Mouse (Mus musculus) midbrain, embryonic 13.5 days (tissue): ENCODE measurements around the gene Hist1h2ae. TPM values are rescaled to one million over a fixed set of nuclear protein-coding genes. Genes with fewer than 3 reads are reported as not detected.
"Not testable (repeated sequence)": the region's sequence is repeated elsewhere in the genome, so short reads cannot be mapped to it uniquely, and the experiment has no call there.

Experiments
- ATAC-seq: fragments of 200-750 bp; cut with Nextera tagmentation; 2 replicates; pipeline ENCODE4 v1.8.0; 2017; ENCODE audit warnings: mild to moderate bottlenecking, moderate TSS enrichment, moderate library complexity
- H3K27ac ChIP-seq: fragments of 300-500 bp; sonication (generic); 2 replicates; pipeline ENCODE4 v1.5.1; 2015; ENCODE audit warnings: inconsistent platforms, mild to moderate bottlenecking, moderate library complexity
- H3K27me3 ChIP-seq: fragments of 300-500 bp; sonication (generic); 2 replicates; pipeline ENCODE4 v1.6.1; 2015; ENCODE audit warnings: mild to moderate bottlenecking, inconsistent platforms
- H3K36me3 ChIP-seq: fragments of 300-500 bp; sonication (generic); 2 replicates; pipeline ENCODE4 v1.6.1; 2015; ENCODE audit warnings: mild to moderate bottlenecking, inconsistent platforms
- H3K4me1 ChIP-seq: fragments of 300-500 bp; sonication (generic); replicated peaks from 2 replicates; pipeline ENCODE4 v1.6.1; 2015; ENCODE audit warnings: inconsistent platforms
- H3K4me2 ChIP-seq: fragments of 300-500 bp; sonication (generic); replicated peaks from 2 replicates; pipeline ENCODE4 v1.6.1; 2015; ENCODE audit warnings: moderate library complexity, mild to moderate bottlenecking, inconsistent platforms
- H3K4me3 ChIP-seq: fragments of 300-500 bp; sonication (generic); replicated peaks from 2 replicates; pipeline ENCODE4 v1.5.1; 2015; ENCODE audit warnings: mild to moderate bottlenecking, inconsistent platforms
- H3K9ac ChIP-seq: fragments of 300-500 bp; sonication (generic); replicated peaks from 2 replicates; pipeline ENCODE4 v1.6.1; 2015; ENCODE audit warnings: mild to moderate bottlenecking, inconsistent platforms
- H3K9me3 ChIP-seq: fragments of 300-500 bp; sonication (generic); 2 replicates; pipeline ENCODE4 v1.6.1; 2016; ENCODE audit warnings: mild to moderate bottlenecking, inconsistent platforms
- WGBS: fragments of 180-500 bp; shearing (Covaris S2); methylation state at CpG from one replicate; pipeline ENCODE4 v1.1.7; 2015; 5-methylcytosine and 5-hydroxymethylcytosine counted together
- polyA plus RNA-seq: library from polyadenylated mRNA; unstranded; fragments of >200 nt; fragmentation: Nextera tagmentation; extraction: Ambion mirVana; gene quantifications from 2 replicates; pipeline ENCODE4 v1.2.1, GENCODE M21; 2015

Gene Hist1h2ae
- polyA plus RNA-seq, 1 experiment from 2014 or later: 53.6 TPM

GRCm38 (mm10) chr13:23554925-23555838 is 15.8 kb downstream of the Hist1h2ae start:
- Histone ChIP-seq H3K4me2 (peak overlapping the region; percentile 100), H3K9ac (peak overlapping the region; percentile 78), H3K27ac (peak overlapping the region; percentile 91), H3K4me3 (peak overlapping the region; percentile 55), H3K36me3 (no peaks in the 10 kb centered on the region), H3K27me3 (no peaks in the 10 kb centered on the region), H3K4me1 (peaks cover 36% of the 10 kb centered on the region), H3K9me3 (no peaks in the 10 kb centered on the region)
- under 1% methylated on average over 53 of the region's 54 CpGs for WGBS
- ATAC-seq: peak; percentile 77

DNA sequence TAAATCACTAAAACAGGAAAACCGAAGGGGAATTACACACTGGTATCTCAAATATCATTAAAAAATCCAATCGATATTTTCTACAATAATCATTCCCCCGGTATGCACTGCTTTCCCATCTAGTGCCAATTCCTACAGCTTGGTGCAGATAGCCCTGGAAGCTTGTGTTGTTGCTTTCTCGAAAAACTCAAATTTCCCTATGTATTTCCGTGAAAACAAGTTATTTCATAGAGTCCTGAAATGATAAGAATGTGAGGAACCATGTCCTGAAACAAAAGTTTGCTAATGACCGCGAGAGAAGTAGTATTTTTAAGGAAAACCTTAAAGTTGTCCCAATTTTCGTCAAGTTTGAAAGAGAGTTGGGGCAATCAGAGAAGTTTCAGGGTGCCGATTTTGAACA is 16.6 kb downstream of the Hist1h2ae start:
- ATAC-seq: no peak
- Histone ChIP-seq H3K4me1 (peaks cover 36% of the 10 kb centered on the region), H3K4me3 (peak overlapping the region; percentile 55), H3K27ac (peak overlapping the region; percentile 91), H3K9ac (peak overlapping the region; percentile 78), H3K27me3 (no peaks in the 10 kb centered on the region), H3K9me3 (no peaks in the 10 kb centered on the region), H3K4me2 (peak overlapping the region; percentile 100), H3K36me3 (no peaks in the 10 kb centered on the region)
- 25% methylated on average over 9 of the region's 9 CpGs for WGBS

- Histone ChIP-seq H3K27me3 (no peaks in the 10 kb centered on the region), H3K9me3 (no peaks in the 10 kb centered on the region), H3K4me3 (no peak within 1 kb of the TSS), H3K27ac (peak within 1 kb of the TSS; percentile 91), H3K9ac (no peak within 1 kb of the TSS), H3K4me2 (0 out of 2 replicates have a peak within 1 kb of the TSS, but pooled peaks have one; percentile 65), H3K4me1 (peaks cover 36% of the 10 kb centered on the region), H3K36me3 (no peaks in the 10 kb centered on the region)
- ATAC-seq: no peak
Measured at GRCm38 (mm10) chr13:23552962-23553361, 18.1 kb downstream of the Hist1h2ae start, which contains the start of gene Hist1h1d. Gene Hist1h1d, plus strand, starts transcription at chr13:23553262.

DNA sequence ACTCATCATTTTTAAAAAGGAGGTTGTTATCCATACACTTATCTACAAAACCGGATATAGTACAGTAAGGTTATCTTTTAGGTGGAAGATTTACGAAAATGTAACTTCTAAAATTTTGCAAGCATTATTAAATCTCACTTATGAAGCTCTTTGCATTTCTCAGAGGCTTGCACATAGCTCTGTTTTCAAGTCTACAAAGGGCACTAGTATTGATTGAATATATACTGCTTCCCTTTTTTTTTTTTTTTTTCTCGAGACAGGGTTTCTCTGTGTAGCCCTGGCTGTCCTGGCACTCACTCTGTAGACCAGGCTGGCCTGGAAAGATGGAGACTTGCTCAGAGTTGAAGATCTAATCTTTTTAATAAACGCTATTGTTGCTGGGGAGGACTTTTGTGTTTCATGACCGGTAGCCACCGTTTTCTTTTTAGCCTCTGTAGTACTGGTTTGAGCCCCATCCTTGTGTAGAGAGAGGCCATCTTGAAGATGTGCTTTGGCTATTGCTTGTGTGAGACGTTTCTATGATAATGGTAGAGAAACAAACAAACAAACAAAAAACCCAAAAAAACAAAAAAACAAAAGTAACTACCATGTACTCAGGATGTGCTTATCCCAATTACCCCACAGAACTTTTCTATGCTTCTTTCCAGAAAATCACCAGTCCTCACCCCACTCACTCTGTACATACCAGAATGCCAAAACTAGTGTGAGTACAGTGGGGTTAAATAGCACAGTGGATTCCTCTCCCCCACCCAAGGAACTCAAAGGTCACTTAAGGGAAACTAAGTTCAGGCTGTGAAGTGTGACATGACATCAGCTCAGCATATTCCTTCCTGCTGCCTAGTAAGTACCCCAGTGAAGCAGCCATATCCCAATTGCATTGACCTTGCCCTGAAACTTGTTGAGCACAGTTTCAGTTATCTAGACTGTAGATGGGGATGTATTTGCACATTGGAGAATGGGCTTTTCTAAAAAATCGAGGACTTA is 18.8 kb downstream of the Hist1h2ae start:
- Histone ChIP-seq H3K4me3 (peak overlapping the region; percentile 47), H3K9me3 (no peaks in the 10 kb centered on the region), H3K27ac (peak overlapping the region; percentile 90), H3K27me3 (no peaks in the 10 kb centered on the region), H3K4me2 (peak overlapping the region; percentile 65), H3K9ac (peak overlapping the region; percentile 59; the same call in 1 of the 2 replicates), H3K36me3 (no peaks in the 10 kb centered on the region), H3K4me1 (peaks cover 36% of the 10 kb centered on the region)
- 53% methylated on average over 8 of the region's 8 CpGs for WGBS
- ATAC-seq: no peak; the same call in 1 of the 2 replicates

GRCm38 (mm10) chr13:23551146-23551834 is 19.7 kb downstream of the Hist1h2ae start, which contains the start of gene Hist1h4f:
Gene Hist1h4f, minus strand, starts transcription at chr13:23551648.
- under 1% methylated on average over 47 of the region's 47 CpGs for WGBS
- not testable (repeated sequence) for H3K9me3 ChIP-seq, H3K36me3 ChIP-seq, H3K27me3 ChIP-seq
- peak within 1 kb of the TSS; percentile 65 for H3K4me2 ChIP-seq
- H3K27ac ChIP-seq: peak within 1 kb of the TSS; percentile 90
- H3K4me1 ChIP-seq: peaks cover 31% of the 10 kb centered on the region
- H3K4me3 ChIP-seq: peak within 1 kb of the TSS; percentile 47
- peak within 1 kb of the TSS; percentile 59 for H3K9ac ChIP-seq
- peak; percentile 89 for ATAC-seq

DNA sequence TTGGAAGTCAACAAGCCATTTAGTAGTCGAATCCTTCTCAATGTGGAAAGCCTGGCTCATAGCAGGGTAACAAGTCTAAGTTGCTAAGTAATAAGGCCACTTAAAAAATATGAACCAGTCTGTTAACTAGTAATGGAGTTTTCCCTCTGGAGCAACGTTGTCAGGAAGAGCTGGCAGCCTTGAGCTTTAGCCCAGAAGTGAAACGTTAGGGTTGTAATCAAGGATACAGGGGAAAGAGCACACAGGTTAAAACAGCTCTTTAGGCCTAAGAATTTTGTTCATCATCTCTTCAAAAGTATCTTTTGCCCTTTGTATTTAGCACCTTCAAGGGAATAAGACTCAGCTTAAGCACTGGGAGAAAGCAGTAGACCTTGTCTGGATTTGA is 20.3 kb downstream of the Hist1h2ae start:
- H3K9me3 ChIP-seq: no peaks in the 10 kb centered on the region
- no peaks in the 10 kb centered on the region for H3K27me3 ChIP-seq
- peak overlapping the region; percentile 90 for H3K27ac ChIP-seq
- H3K9ac ChIP-seq: peak overlapping the region; percentile 59
- peak overlapping the region; percentile 65 for H3K4me2 ChIP-seq
- no peak for ATAC-seq
- no peaks in the 10 kb centered on the region for H3K36me3 ChIP-seq
- peaks cover 30% of the 10 kb centered on the region for H3K4me1 ChIP-seq
- 5% methylated on average over 3 of the region's 3 CpGs for WGBS
- peak overlapping the region; percentile 47 for H3K4me3 ChIP-seq

DNA sequence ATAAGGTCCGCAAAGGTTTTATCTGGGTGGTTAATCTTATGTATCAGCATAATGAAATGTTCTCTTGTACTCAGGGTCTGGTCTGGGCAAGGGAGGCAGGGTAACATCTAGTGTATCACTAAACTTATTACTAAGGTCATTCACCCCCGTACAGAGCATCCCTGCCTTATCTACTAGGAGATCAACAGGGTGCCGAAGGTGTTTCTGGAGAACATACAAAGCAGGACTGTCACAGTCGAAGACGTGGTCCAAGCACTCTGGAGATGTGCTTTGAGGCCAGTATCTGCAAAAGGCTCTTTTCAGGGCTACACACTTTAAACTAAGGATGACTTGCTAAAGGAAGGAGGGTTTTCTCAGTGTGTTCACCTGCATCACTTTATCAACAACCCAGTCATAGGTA is 24.3 kb downstream of the Hist1h2ae start:
- Histone ChIP-seq H3K4me1 (peaks cover 16% of the 10 kb centered on the region), H3K9me3 (no peaks in the 10 kb centered on the region), H3K9ac (no peak overlapping the region), H3K27ac (no peak overlapping the region), H3K36me3 (no peaks in the 10 kb centered on the region), H3K4me2 (no peak overlapping the region), H3K27me3 (no peaks in the 10 kb centered on the region), H3K4me3 (no peak overlapping the region)
- no peak for ATAC-seq
- WGBS: 82% methylated on average over 5 of the region's 5 CpGs

- peak overlapping the region; percentile 76; the same call in 1 of the 2 replicates for H3K9ac ChIP-seq
- H3K4me1 ChIP-seq, H3K36me3 ChIP-seq, H3K9me3 ChIP-seq, H3K27me3 ChIP-seq, ATAC-seq: not testable (repeated sequence)
- peak overlapping the region; percentile 50 for H3K4me3 ChIP-seq
- WGBS: 0% methylated on average over 14 of the region's 14 CpGs
- H3K27ac ChIP-seq: peak overlapping the region; percentile 93
- H3K4me2 ChIP-seq: peak overlapping the region; percentile 51
Measured at GRCm38 (mm10) chr13:23544787-23545120, 26.3 kb downstream of the Hist1h2ae start.

DNA sequence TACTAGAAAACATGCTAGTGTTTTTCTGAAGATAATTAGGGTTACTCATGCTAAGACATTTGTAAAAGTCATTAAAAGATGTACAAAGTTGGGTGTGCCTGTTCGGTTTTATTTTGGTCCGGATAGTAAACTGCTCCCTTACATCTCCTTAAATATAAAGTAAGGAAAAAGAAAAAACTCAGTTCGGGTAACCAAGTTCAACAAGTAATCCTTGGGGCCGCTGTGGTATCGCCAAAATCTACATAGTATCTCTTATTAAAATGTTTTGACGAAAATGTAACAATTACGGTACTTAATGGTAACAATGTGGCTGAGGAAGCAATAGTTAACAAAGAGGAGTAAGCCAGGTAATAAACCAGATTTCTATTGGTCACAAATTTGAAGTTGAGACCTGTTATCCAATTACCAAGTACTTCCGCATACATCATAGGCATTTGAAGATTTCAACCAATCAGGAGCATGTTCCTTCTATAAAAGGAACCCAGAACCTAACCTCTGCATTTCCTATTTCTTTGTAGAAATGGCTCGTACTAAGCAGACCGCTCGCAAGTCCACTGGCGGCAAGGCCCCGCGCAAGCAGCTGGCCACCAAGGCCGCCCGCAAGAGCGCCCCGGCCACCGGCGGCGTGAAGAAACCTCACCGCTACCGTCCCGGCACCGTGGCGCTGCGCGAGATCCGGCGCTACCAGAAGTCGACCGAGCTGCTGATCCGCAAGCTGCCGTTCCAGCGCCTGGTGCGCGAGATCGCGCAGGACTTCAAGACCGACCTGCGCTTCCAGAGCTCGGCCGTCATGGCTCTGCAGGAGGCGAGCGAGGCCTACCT is 26.8 kb downstream of the Hist1h2ae start, which contains the start of gene Hist1h3f:
Gene Hist1h3f (plus strand): TSS at position 88 of the 822 bp plus-strand sequence.
- Histone ChIP-seq H3K4me2 (peak within 1 kb of the TSS; percentile 72), H3K36me3 (no peaks in the 10 kb centered on the region), H3K4me1 (peaks cover 8% of the 10 kb centered on the region), H3K4me3 (peak within 1 kb of the TSS; percentile 50), H3K9ac (peak within 1 kb of the TSS; percentile 76), H3K9me3 (no peaks in the 10 kb centered on the region), H3K27ac (peak within 1 kb of the TSS; percentile 93), H3K27me3 (no peaks in the 10 kb centered on the region)
- WGBS: under 1% methylated on average over 30 of the region's 45 CpGs
- ATAC-seq: peak; percentile 96

- ATAC-seq: peak; percentile 91
- not testable (repeated sequence) for H3K36me3 ChIP-seq, H3K9me3 ChIP-seq, H3K4me1 ChIP-seq, H3K27me3 ChIP-seq
- Histone ChIP-seq H3K4me3 (peak within 1 kb of the TSS; percentile 50), H3K27ac (peak within 1 kb of the TSS; percentile 83), H3K4me2 (peak within 1 kb of the TSS; percentile 72), H3K9ac (peak within 1 kb of the TSS; percentile 65)
- under 1% methylated on average over 37 of the region's 42 CpGs for WGBS
Measured at GRCm38 (mm10) chr13:23542999-23543607, 27.9 kb downstream of the Hist1h2ae start, which contains the start of gene Hist1h2bh. Gene Hist1h2bh, minus strand, starts transcription at chr13:23543392.
